Mouse (Mus musculus) forebrain, postnatal 0 days (tissue): ENCODE results near the gene Myo18b. TPM values are rescaled to one million over a fixed set of nuclear protein-coding genes. Genes with fewer than 3 reads are reported as not detected.
A peak's percentile ranks its signal among the peaks of the same experiment; 100 is the strongest.

Experiments
- ATAC-seq: fragments of 200-750 bp; cut with Nextera tagmentation; 2 replicates; pipeline ENCODE4 v1.8.0; 2017; ENCODE audit warnings: mild to moderate bottlenecking, moderate library complexity
- DNase-seq: peaks from one replicate; pipeline ENCODE4 v3.0.0-alpha.2; 2015
- H3K27ac ChIP-seq: fragments of 300-500 bp; sonication (generic); 2 replicates; pipeline ENCODE4 v1.5.1; 2014; ENCODE audit warnings: low read depth, mild to moderate bottlenecking, antibody characterized with exemption, low read length, moderate library complexity, mixed read lengths
- H3K27me3 ChIP-seq: fragments of 300-500 bp; sonication (generic); 2 replicates; pipeline ENCODE4 v1.6.1; 2014; ENCODE audit warnings: mild to moderate bottlenecking, low read length, mixed read lengths; ENCODE audit not compliant: insufficient read depth
- H3K36me3 ChIP-seq: fragments of 300-500 bp; sonication (generic); 2 replicates; pipeline ENCODE4 v1.6.1; 2014; ENCODE audit warnings: mild to moderate bottlenecking, moderate library complexity; ENCODE audit not compliant: insufficient read depth
- H3K4me1 ChIP-seq: fragments of 300-500 bp; sonication (generic); 2 replicates; pipeline ENCODE4 v1.6.1; 2014; ENCODE audit warnings: antibody characterized with exemption; ENCODE audit not compliant: insufficient read depth
- H3K4me2 ChIP-seq: fragments of 300-500 bp; sonication (generic); 2 replicates; pipeline ENCODE4 v1.6.1; 2014; ENCODE audit warnings: low read depth, mild to moderate bottlenecking, moderate library complexity
- H3K4me3 ChIP-seq: fragments of 300-500 bp; sonication (generic); 2 replicates; pipeline ENCODE4 v1.5.1; 2014; ENCODE audit warnings: low read depth, low read length, mixed read lengths
- H3K9ac ChIP-seq: fragments of 300-500 bp; sonication (generic); 2 replicates; pipeline ENCODE4 v1.6.1; 2014; ENCODE audit warnings: mild to moderate bottlenecking
- H3K9me3 ChIP-seq: fragments of 300-500 bp; sonication (generic); 2 replicates; pipeline ENCODE4 v1.6.1; 2016; ENCODE audit warnings: low read length
- CTCF ChIP-seq: sonication (generic); IDR thresholded peaks from 2 replicates; pipeline ENCODE4 v1.5.1; 2016; ENCODE audit warnings: antibody characterized with exemption, control low read depth, low read depth
- WGBS: fragments of 180-500 bp; shearing (Covaris S2); extraction: QIAGEN DNeasy Blood & Tissue Kit; methylation state at CpG from one replicate; pipeline ENCODE4 v1.1.7; 2014; 5-methylcytosine and 5-hydroxymethylcytosine counted together
- polyA plus RNA-seq: library from polyadenylated mRNA; unstranded; fragments of >200 nt; fragmentation: Nextera tagmentation; extraction: Ambion mirVana; gene quantifications from 2 replicates; pipeline ENCODE4 v1.2.1, GENCODE M21; 2015
- total RNA-seq: library from RNA; depleted of rRNA; stranded (reverse); fragments of >200 nt; gene quantifications from 2 replicates; pipeline ENCODE4 v1.2.3, GENCODE M21; 2014

Myo18b gene
- total and polyA plus RNA-seq, 2 experiments from 2014 or later: 1.6 to 2.0 TPM

DNA sequence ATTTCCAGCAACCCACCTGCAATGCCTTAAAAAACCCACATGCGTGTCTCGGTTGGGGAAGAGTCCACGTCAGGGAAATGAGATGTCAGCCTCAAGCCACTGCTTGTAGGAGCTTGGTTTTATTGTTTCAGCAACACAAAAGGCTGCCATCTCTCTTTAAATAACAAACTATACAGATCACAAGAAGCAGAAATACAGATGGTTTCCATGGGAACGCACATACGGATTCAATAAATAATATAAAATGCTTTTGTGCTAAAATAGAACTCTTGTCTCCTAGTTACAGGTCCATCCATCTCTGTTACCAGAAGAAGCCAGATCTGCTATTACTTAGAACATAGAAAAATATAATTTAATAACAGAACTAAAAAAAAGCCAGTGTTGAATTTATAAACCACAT lies 14.2 kb upstream of the Myo18b start:
- no peaks in the 10 kb centered on the region for H3K4me1 ChIP-seq
- ATAC-seq (peak; percentile 69), DNase-seq (no peak)
- no peak overlapping the region for H3K4me3 ChIP-seq
- no peaks in the 10 kb centered on the region for H3K9me3 ChIP-seq
- H3K27ac ChIP-seq: peak overlapping the region; percentile 81
- WGBS: 57% methylated on average over 5 of the region's 5 CpGs
- no peak overlapping the region for H3K4me2 ChIP-seq
- no peaks in the 10 kb centered on the region for H3K27me3 ChIP-seq
- H3K9ac ChIP-seq: no peak overlapping the region
- TF ChIP-seq CTCF: no peak
- H3K36me3 ChIP-seq: peaks cover 12% of the 10 kb centered on the region; the same call in 1 of the 2 replicates

DNA sequence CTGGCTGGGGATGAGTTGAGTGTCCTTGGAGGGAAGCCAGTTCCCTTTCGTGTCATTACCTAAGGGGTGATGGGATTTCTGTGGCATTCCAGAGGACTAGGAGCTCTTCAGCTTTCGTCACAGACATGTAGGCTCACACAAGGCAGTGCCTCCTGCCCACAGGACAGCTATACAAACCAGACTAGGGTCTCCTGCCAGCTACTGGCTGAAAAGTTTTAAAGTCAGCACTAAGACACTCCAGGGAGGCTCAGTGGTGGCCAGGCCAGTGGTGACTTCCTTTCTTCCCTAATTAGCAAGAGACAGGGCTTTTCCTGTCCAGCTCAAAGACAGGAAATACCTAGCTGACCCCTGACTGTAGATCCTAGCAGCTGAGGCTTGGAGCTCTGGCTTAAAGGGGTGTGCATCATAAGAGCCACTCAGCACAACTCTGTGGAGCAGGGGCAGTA lies 12.0 kb upstream of the Myo18b start:
- no peak overlapping the region for H3K9ac ChIP-seq
- no peaks in the 10 kb centered on the region for H3K27me3 ChIP-seq
- 44% methylated on average over 2 of the region's 2 CpGs for WGBS
- ATAC-seq (no peak), DNase-seq (no peak)
- H3K36me3 ChIP-seq: no peaks in the 10 kb centered on the region
- H3K4me1 ChIP-seq: no peaks in the 10 kb centered on the region
- no peak overlapping the region for H3K4me2 ChIP-seq
- no peak for TF ChIP-seq CTCF
- no peak overlapping the region for H3K27ac ChIP-seq
- H3K9me3 ChIP-seq: no peaks in the 10 kb centered on the region
- no peak overlapping the region for H3K4me3 ChIP-seq

DNA sequence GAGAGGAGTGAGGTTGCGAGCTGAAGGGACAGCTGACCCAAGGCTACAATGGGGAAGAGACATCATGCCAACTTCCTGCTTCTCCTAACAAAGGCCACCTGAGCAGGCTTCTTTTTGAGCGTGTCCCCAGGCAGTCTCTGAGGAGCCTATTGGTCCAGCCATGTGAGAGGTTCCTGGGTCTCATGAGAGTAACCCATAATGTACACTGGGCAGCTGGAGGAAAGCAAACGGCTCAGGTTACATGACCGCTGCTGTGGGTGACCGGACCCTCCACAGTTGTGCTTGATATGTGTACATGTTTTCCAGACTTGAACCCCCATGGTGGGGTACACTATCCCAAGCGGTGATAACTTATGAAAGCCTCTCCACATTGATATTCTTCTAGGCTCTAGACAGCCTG lies 11.3 kb upstream of the Myo18b start:
- Histone ChIP-seq H3K36me3 (no peaks in the 10 kb centered on the region), H3K4me3 (no peak overlapping the region), H3K9ac (no peak overlapping the region), H3K4me1 (no peaks in the 10 kb centered on the region), H3K27me3 (no peaks in the 10 kb centered on the region), H3K9me3 (no peaks in the 10 kb centered on the region), H3K27ac (no peak overlapping the region), H3K4me2 (no peak overlapping the region)
- WGBS: 83% methylated on average over 6 of the region's 6 CpGs
- DNase-seq (no peak), ATAC-seq (no peak)
- no peak for TF ChIP-seq CTCF

DNA sequence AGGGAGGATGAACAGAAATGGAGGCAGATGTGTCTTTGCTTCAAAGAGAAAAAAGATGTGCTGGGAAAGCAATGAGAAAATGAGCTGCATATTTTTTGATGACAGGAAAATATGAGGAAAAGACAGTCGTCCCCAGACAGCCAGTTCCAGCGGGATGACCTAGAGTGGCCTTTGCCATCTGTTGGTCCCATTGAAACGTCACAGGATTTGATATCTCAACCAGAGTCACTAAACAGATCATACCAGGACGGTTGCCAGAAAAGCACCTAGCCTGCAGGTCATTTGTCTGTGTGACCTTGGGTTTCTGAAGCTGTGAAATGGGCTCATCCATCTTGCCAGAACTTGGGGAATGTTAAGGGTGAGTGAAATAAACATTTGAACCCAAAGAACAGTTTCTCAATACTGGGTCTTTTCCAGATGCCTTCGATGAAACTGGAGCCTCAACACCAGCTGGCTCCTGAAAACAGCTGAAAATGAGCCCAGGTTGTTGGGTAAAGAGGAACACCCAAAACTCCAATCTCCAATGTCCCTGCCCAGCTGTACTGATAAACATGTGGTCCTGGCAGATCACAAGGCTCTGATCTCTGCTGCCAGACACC lies 2.6 kb downstream of the Myo18b start:
- H3K36me3 ChIP-seq: no peaks in the 10 kb centered on the region
- no peaks in the 10 kb centered on the region for H3K4me1 ChIP-seq
- H3K4me3 ChIP-seq: no peak overlapping the region
- no peak for TF ChIP-seq CTCF
- H3K9ac ChIP-seq: no peak overlapping the region
- 75% methylated on average over 5 of the region's 5 CpGs for WGBS
- H3K27ac ChIP-seq: no peak overlapping the region
- no peaks in the 10 kb centered on the region for H3K27me3 ChIP-seq
- ATAC-seq: no peak
- no peaks in the 10 kb centered on the region for H3K9me3 ChIP-seq
- H3K4me2 ChIP-seq: no peak overlapping the region
- no peak for DNase-seq

DNA sequence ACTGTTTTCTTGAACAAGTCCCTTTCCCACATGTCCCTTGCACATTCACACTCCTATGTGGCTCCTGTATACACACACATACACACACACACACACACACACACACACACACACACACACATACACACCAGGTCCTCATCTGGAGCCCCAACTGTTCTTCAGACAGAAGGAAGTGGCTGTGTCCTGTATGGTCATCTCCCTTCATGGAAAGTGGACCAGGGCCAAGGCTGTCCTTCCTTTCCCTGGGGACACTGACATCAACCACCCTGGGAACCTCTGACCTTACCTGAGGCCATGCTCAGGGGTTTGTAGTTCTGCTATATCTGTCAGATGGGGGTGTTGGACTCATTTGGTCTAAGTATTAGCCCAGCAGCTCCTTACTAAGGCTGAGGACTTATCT lies 3.8 kb downstream of the Myo18b start:
- H3K9me3 ChIP-seq: no peaks in the 10 kb centered on the region
- no peaks in the 10 kb centered on the region for H3K36me3 ChIP-seq
- H3K4me3 ChIP-seq: no peak overlapping the region
- H3K27ac ChIP-seq: no peak overlapping the region
- H3K9ac ChIP-seq: no peak overlapping the region
- TF ChIP-seq CTCF: no peak
- H3K27me3 ChIP-seq: no peaks in the 10 kb centered on the region
- DNase-seq: no peak
- H3K4me1 ChIP-seq: no peaks in the 10 kb centered on the region
- H3K4me2 ChIP-seq: no peak overlapping the region
- ATAC-seq: no peak

DNA sequence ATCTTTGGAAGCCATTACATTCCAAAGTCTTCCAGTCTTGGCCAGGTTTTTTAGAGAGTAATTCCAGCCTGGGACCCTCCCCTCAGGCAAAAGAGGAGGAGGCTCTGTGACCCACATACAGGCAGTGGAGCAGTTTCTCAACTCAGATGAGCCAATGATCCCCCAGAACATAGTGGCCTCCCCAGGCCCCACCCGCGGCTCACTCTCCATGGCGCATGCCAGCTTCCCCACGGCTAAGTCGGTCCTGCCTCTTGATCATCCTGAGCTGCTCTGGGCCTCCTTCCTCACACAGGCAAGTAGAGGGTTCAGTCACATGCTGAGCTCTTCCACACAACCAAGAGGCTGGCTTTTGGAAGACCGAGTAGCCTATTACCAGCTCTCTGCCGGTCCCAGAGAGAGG lies 7.5 kb downstream of the Myo18b start:
- Histone ChIP-seq H3K36me3 (no peaks in the 10 kb centered on the region), H3K9me3 (no peaks in the 10 kb centered on the region), H3K9ac (no peak overlapping the region), H3K4me1 (no peaks in the 10 kb centered on the region), H3K27ac (no peak overlapping the region), H3K4me3 (no peak overlapping the region), H3K4me2 (no peak overlapping the region), H3K27me3 (no peaks in the 10 kb centered on the region)
- DNase-seq (no peak), ATAC-seq (no peak)
- no peak for TF ChIP-seq CTCF
- WGBS: 53% methylated on average over 7 of the region's 7 CpGs

DNA sequence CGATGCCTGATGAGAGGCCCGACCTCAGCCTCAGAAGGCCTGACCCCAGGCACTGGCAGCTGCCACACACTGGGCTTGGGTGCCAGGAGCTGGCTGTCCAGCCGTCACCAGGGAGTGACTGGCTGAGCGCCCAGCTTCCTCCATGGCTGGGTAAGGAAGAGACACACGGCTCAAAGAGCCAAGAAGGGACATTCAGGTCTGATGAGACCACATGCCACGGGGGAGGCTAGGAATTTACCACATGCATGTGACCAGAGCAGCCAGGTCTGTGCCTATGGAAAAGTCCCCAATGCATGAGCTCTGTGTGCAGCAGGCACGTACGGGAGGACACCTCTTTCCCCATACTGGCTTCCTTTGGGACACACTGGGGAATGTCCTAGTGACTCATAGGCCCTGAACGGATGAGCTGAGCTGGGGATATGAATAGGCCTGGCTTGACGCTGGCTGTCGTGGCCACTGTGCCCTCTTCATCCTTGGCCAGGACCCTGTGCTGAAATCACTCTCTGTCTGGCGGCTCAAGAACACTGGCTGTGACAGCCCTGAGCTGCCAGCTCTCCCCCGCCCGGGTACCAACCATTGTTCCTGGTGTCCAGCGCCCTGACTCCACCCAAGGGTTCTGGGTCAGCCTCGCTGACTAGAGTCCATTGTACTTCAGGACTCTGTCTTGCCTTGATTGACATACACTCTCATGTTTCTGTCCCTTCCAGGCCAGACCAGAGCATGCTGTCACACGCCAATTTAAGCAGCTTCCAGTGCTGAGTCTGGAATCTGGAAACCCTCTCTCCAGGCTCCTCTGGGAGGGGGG lies 9.3 kb downstream of the Myo18b start:
- Histone ChIP-seq H3K4me3 (no peak overlapping the region), H3K4me1 (no peaks in the 10 kb centered on the region), H3K36me3 (no peaks in the 10 kb centered on the region), H3K9me3 (no peaks in the 10 kb centered on the region), H3K9ac (no peak overlapping the region), H3K27me3 (no peaks in the 10 kb centered on the region), H3K4me2 (no peak overlapping the region), H3K27ac (no peak overlapping the region)
- TF ChIP-seq CTCF: no peak
- ATAC-seq (peak; percentile 80), DNase-seq (peak; percentile 54)
- 48% methylated on average over 17 of the region's 17 CpGs for WGBS
